Mouse (Mus musculus) MEL (cell line): ENCODE measurements around the gene Rras2.

Experiments
- BHLHE40 ChIP-seq: IDR thresholded peaks from 2 replicates; pipeline ENCODE4 v1.6.1; 2012; ENCODE audit warnings: low read depth, mild to moderate bottlenecking, inconsistent platforms, low read length, improper control_type of control experiment, borderline replicate concordance
- CHD2 ChIP-seq: IDR thresholded peaks from 2 replicates; pipeline ENCODE4 v1.6.1; 2011; ENCODE audit warnings: low read length, improper control_type of control experiment
- CTCF ChIP-seq, 3 experiments: IDR thresholded peaks in 2 of 3; conservative IDR thresholded peaks in 1 of 3; 2 replicates each; pipeline ENCODE4 v1.5.1; 2011 to 2012; ENCODE audit warnings: low read length in 3 of 3, low read depth in 2 of 3, mild to moderate bottlenecking in 2 of 3, improper control_type of control experiment in 1 of 3, inconsistent platforms in 1 of 3, mixed read lengths in 1 of 3, moderate library complexity in 1 of 3; ENCODE audit not compliant: control insufficient read depth in 1 of 3, insufficient read depth in 1 of 3, poor library complexity in 1 of 3, severe bottlenecking in 1 of 3
- EP300 ChIP-seq, 2 experiments: IDR thresholded peaks; 2 replicates each; pipeline ENCODE4 v1.6.1; 2011; ENCODE audit warnings: improper control_type of control experiment in 2 of 2, low read length in 2 of 2, low read depth in 1 of 2, mild to moderate bottlenecking in 1 of 2
- ETS1 ChIP-seq: IDR thresholded peaks from 2 replicates; pipeline ENCODE4 v1.6.1; 2012; ENCODE audit warnings: low read depth, mild to moderate bottlenecking, inconsistent platforms, low read length, improper control_type of control experiment, moderate library complexity
- GABPA ChIP-seq: IDR thresholded peaks from 2 replicates; pipeline ENCODE4 v1.6.1; 2012; ENCODE audit warnings: low read depth, mild to moderate bottlenecking, inconsistent platforms, low read length, improper control_type of control experiment, moderate library complexity
- GATA1 ChIP-seq: IDR thresholded peaks from 2 replicates; pipeline ENCODE4 v1.6.1; 2011; ENCODE audit warnings: low read depth, low read length, improper control_type of control experiment
- MAX ChIP-seq: IDR thresholded peaks from 2 replicates; pipeline ENCODE4 v1.6.1; 2011; ENCODE audit warnings: low read length, improper control_type of control experiment
- MYC ChIP-seq: IDR thresholded peaks from 2 replicates; pipeline ENCODE4 v1.6.1; 2011; ENCODE audit warnings: low read depth, mild to moderate bottlenecking, low read length, improper control_type of control experiment, moderate library complexity
- POLR2A ChIP-seq, 2 experiments: IDR thresholded peaks; 2 replicates each; pipeline ENCODE4 v1.6.1; 2011 to 2012; ENCODE audit warnings: low read length in 2 of 2, mild to moderate bottlenecking in 2 of 2, control low read depth in 1 of 2, improper control_type of control experiment in 1 of 2, low read depth in 1 of 2, moderate library complexity in 1 of 2; ENCODE audit not compliant: control insufficient read depth in 1 of 2, insufficient read depth in 1 of 2, poor library complexity in 1 of 2
- RAD21 ChIP-seq: IDR thresholded peaks from 2 replicates; pipeline ENCODE4 v1.6.1; 2011; ENCODE audit warnings: mild to moderate bottlenecking, low read depth, low read length, improper control_type of control experiment
- TAL1 ChIP-seq: IDR thresholded peaks from 2 replicates; pipeline ENCODE4 v1.6.1; 2012; ENCODE audit warnings: mild to moderate bottlenecking, inconsistent platforms, low read length, moderate library complexity, mixed read lengths
- ZNF384 ChIP-seq: IDR thresholded peaks from 2 replicates; pipeline ENCODE4 v1.6.1; 2012; ENCODE audit warnings: low read depth, mild to moderate bottlenecking, inconsistent platforms, low read length, improper control_type of control experiment

- TF ChIP-seq GATA1, result no peak
- TF ChIP-seq EP300 (IDR thresholded peaks at IDR 0.05; ENCODE audit: low read depth in 1 of 2, low read length in 2 of 2), result no peak
- TF ChIP-seq CHD2, result no peak
- no peak for TF ChIP-seq POLR2A (IDR thresholded peaks at IDR 0.05; ENCODE audit: control insufficient read depth in 1 of 2, insufficient read depth in 1 of 2, low read depth in 1 of 2, low read length in 2 of 2, poor library complexity in 1 of 2)
- TF ChIP-seq MYC, result no peak
- no peak for TF ChIP-seq TAL1
- TF ChIP-seq ZNF384, result no peak
- no peak for TF ChIP-seq CTCF (IDR thresholded peaks at IDR 0.05 in 2 of 3, conservative IDR thresholded peaks at IDR 0.05 in 1 of 3; ENCODE audit: control insufficient read depth in 1 of 3, insufficient read depth in 1 of 3, low read depth in 2 of 3, low read length in 3 of 3, poor library complexity in 1 of 3, severe bottlenecking in 1 of 3)
- no peak for TF ChIP-seq RAD21
- no peak for TF ChIP-seq MAX
- no peak for TF ChIP-seq GABPA
- TF ChIP-seq BHLHE40, result no peak
- TF ChIP-seq ETS1, result no peak
These were observed 3.3 kb downstream of the Rras2 start for GRCm38 (mm10) chr7:114114284-114114683.
